Mouse (Mus musculus) lung, postnatal 0 days (tissue): ENCODE data around the gene C1qbp. TPM values are rescaled to one million over a fixed set of nuclear protein-coding genes. Genes with fewer than 3 reads are reported as not detected.

Experiments used
- ATAC-seq: fragments of 200-750 bp; cut with Nextera tagmentation; 2 replicates; pipeline ENCODE4 v1.8.0; 2017; ENCODE audit warnings: moderate library complexity
- DNase-seq: peaks from one replicate; pipeline ENCODE4 v3.0.0-alpha.2; 2016; ENCODE audit warnings: low spot score
- H3K27ac ChIP-seq: fragments of 300-500 bp; sonication (generic); 2 replicates; pipeline ENCODE4 v1.5.1; 2014; ENCODE audit warnings: antibody characterized with exemption, mild to moderate bottlenecking, low read length, mixed read lengths
- H3K27me3 ChIP-seq: fragments of 300-500 bp; sonication (generic); replicated peaks from 2 replicates; pipeline ENCODE4 v1.6.1; 2014; ENCODE audit warnings: low read length, mixed read lengths; ENCODE audit not compliant: insufficient read depth
- H3K36me3 ChIP-seq: fragments of 300-500 bp; sonication (generic); 2 replicates; pipeline ENCODE4 v1.6.1; 2014; ENCODE audit warnings: low read length, mixed read lengths; ENCODE audit not compliant: insufficient read depth
- H3K4me1 ChIP-seq: fragments of 300-500 bp; sonication (generic); 2 replicates; pipeline ENCODE4 v1.6.1; 2014; ENCODE audit warnings: antibody characterized with exemption, low read depth, low read length, mixed read lengths; ENCODE audit not compliant: insufficient read depth
- H3K4me2 ChIP-seq: fragments of 300-500 bp; sonication (generic); replicated peaks from 2 replicates; pipeline ENCODE4 v1.6.1; 2014; ENCODE audit warnings: low read depth, mild to moderate bottlenecking, low read length, moderate library complexity, mixed read lengths
- H3K4me3 ChIP-seq: fragments of 300-500 bp; sonication (generic); 2 replicates; pipeline ENCODE4 v1.5.1; 2014; ENCODE audit warnings: low read depth, low read length
- H3K9ac ChIP-seq: fragments of 300-500 bp; sonication (generic); replicated peaks from 2 replicates; pipeline ENCODE4 v1.6.1; 2014; ENCODE audit warnings: low read depth, mild to moderate bottlenecking
- H3K9me3 ChIP-seq: fragments of 300-500 bp; sonication (generic); 2 replicates; pipeline ENCODE4 v1.6.1; 2016; ENCODE audit warnings: low read length, mixed read lengths
- CTCF ChIP-seq: IDR thresholded peaks from 2 replicates; pipeline ENCODE4 v1.5.1; 2016; ENCODE audit warnings: antibody characterized with exemption, mild to moderate bottlenecking
- EP300 ChIP-seq: IDR thresholded peaks from 2 replicates; pipeline ENCODE4 v1.6.1; 2016; ENCODE audit warnings: antibody characterized with exemption, mild to moderate bottlenecking, control low read depth
- WGBS: fragments of 180-500 bp; shearing (Covaris S2); extraction: QIAGEN DNeasy Blood & Tissue Kit; methylation state at CpG from one replicate; pipeline ENCODE4 v1.1.7; 2014; 5-methylcytosine and 5-hydroxymethylcytosine counted together
- polyA plus RNA-seq: library from polyadenylated mRNA; unstranded; fragments of >200 nt; fragmentation: Nextera tagmentation; extraction: Ambion mirVana; gene quantifications from 2 replicates; pipeline ENCODE4 v1.2.1, GENCODE M21; 2015

Gene C1qbp
- polyA plus RNA-seq, 1 experiment from 2014 or later, result 83.4 TPM

GRCm38 (mm10) chr11:70980232-70980631 lies 2.6 kb downstream of the C1qbp start:
- WGBS, result 89% methylated on average over 6 of the region's 6 CpGs
- no peaks in the 10 kb centered on the region for H3K4me1 ChIP-seq
- TF ChIP-seq CTCF (no peak), EP300 (no peak)
- no peaks in the 10 kb centered on the region for H3K9me3 ChIP-seq
- no peaks in the 10 kb centered on the region for H3K27me3 ChIP-seq
- no peak for ATAC-seq
- no peak overlapping the region for H3K27ac ChIP-seq
- no peak overlapping the region for H3K4me3 ChIP-seq
- H3K4me2 ChIP-seq, result no peak overlapping the region
- H3K36me3 ChIP-seq, result peaks cover 18% of the 10 kb centered on the region; the same call in 1 of the 2 replicates
- DNase-seq, result no peak
- H3K9ac ChIP-seq, result no peak overlapping the region

- DNase-seq (no peak), ATAC-seq (no peak)
- Histone ChIP-seq H3K9me3 (no peaks in the 10 kb centered on the region), H3K27me3 (no peaks in the 10 kb centered on the region), H3K36me3 (peaks cover 32% of the 10 kb centered on the region; the same call in 1 of the 2 replicates), H3K4me1 (no peaks in the 10 kb centered on the region), H3K27ac (no peak overlapping the region), H3K4me2 (no peak overlapping the region), H3K9ac (no peak overlapping the region), H3K4me3 (no peak overlapping the region)
- TF ChIP-seq EP300 (no peak), CTCF (no peak)
- 80% methylated on average over 6 of the region's 6 CpGs for WGBS
Observed at GRCm38 (mm10) chr11:70977293-70977692, 5.5 kb downstream of the C1qbp start.

- no peaks in the 10 kb centered on the region for H3K27me3 ChIP-seq
- 83% methylated on average over 2 of the region's 2 CpGs for WGBS
- no peak for DNase-seq
- no peaks in the 10 kb centered on the region for H3K9me3 ChIP-seq
- H3K9ac ChIP-seq, result no peak overlapping the region
- H3K36me3 ChIP-seq, result peaks cover 32% of the 10 kb centered on the region; the same call in 1 of the 2 replicates
- H3K4me2 ChIP-seq, result no peak overlapping the region
- ATAC-seq, result no peak
- TF ChIP-seq CTCF (no peak), EP300 (no peak)
- no peak overlapping the region for H3K27ac ChIP-seq
- H3K4me3 ChIP-seq, result no peak overlapping the region
- H3K4me1 ChIP-seq, result no peaks in the 10 kb centered on the region
Observed at GRCm38 (mm10) chr11:70975193-70975592, 7.6 kb downstream of the C1qbp start.

GRCm38 (mm10) chr11:70973947-70974346 lies 8.9 kb downstream of the C1qbp start:
- no peak overlapping the region for H3K27ac ChIP-seq
- TF ChIP-seq CTCF, result peak; percentile 59
- TF ChIP-seq EP300, result no peak
- H3K9me3 ChIP-seq, result no peaks in the 10 kb centered on the region
- no peak for DNase-seq
- ATAC-seq, result no peak
- H3K36me3 ChIP-seq, result peaks cover 32% of the 10 kb centered on the region; the same call in 1 of the 2 replicates
- WGBS, result 66% methylated on average over 4 of the region's 4 CpGs
- H3K27me3 ChIP-seq, result no peaks in the 10 kb centered on the region
- no peaks in the 10 kb centered on the region for H3K4me1 ChIP-seq
- no peak overlapping the region for H3K4me3 ChIP-seq
- H3K4me2 ChIP-seq, result no peak overlapping the region
- no peak overlapping the region for H3K9ac ChIP-seq

- no peaks in the 10 kb centered on the region for H3K9me3 ChIP-seq
- ATAC-seq, result no peak
- no peak overlapping the region for H3K4me2 ChIP-seq
- no peaks in the 10 kb centered on the region for H3K4me1 ChIP-seq
- H3K27me3 ChIP-seq, result no peaks in the 10 kb centered on the region
- no peak overlapping the region for H3K9ac ChIP-seq
- TF ChIP-seq EP300 (no peak), CTCF (no peak)
- H3K27ac ChIP-seq, result no peak overlapping the region
- H3K36me3 ChIP-seq, result peaks cover 27% of the 10 kb centered on the region; the same call in 1 of the 2 replicates
- no peak overlapping the region for H3K4me3 ChIP-seq
- no peak for DNase-seq
- WGBS, result 44% methylated on average over 1 of the region's 1 CpGs
Observed at GRCm38 (mm10) chr11:70972586-70972985, 10.2 kb downstream of the C1qbp start.

- Histone ChIP-seq H3K36me3 (peaks cover 24% of the 10 kb centered on the region; the same call in 1 of the 2 replicates), H3K4me1 (no peaks in the 10 kb centered on the region), H3K9me3 (no peaks in the 10 kb centered on the region), H3K9ac (peak overlapping the region; percentile 44), H3K27me3 (no peaks in the 10 kb centered on the region), H3K4me2 (peak overlapping the region; percentile 72), H3K27ac (peak overlapping the region; percentile 87), H3K4me3 (peak overlapping the region; percentile 90)
- TF ChIP-seq CTCF, result peak; percentile 48
- peak; percentile 70 for TF ChIP-seq EP300
- DNase-seq (peak; percentile 87), ATAC-seq (peak; percentile 46)
- 11% methylated on average over 24 of the region's 24 CpGs for WGBS
Observed at GRCm38 (mm10) chr11:70970560-70971540, 12.0 kb downstream of the C1qbp start.
